Mouse (Mus musculus): ENCODE measurements at regions not wholly inside any gene's neighbourhood (a gene's known extent, or its start where the extent isn't known, plus 50 kb on each side); places are given as distances from the start of the nearest gene placed in this dataset.
A peak's percentile ranks its signal among the peaks of the same experiment; 100 is the strongest.
"Not testable (repeated sequence)": the region's sequence is repeated elsewhere in the genome, so short reads cannot be mapped to it uniquely, and the experiment has no call there.

DNA sequence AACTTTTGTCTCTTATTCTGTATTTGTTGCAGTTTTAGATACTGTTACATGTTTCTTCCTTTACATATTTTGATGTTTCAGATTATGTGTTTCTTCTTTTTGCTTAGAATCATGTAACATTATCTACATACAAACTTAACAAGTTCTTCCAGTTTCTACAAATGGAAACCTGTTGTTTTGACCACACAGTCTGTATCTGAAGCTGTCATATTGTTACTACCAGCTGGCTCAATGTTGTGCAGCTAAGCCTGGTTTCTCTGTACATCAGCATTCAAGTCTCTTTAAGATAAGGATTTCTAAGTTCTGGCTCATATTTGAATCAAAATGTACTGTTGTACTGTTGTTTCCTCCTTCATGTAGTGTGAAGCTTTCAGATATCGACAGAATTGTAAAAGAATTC lies 65.4 kb upstream of the Vps41 start:
- H3K9me3 ChIP-seq (replicated peaks) = no peaks in the 10 kb centered on the region
- H3K9ac ChIP-seq = no peak overlapping the region
- no peaks in the 10 kb centered on the region for H3K27me3 ChIP-seq
- H3K4me2 ChIP-seq = no peak overlapping the region
- ATAC-seq = no peak
- H3K4me3 ChIP-seq = no peak overlapping the region
- no peak overlapping the region for H3K27ac ChIP-seq
- WGBS = 83% methylated on average over 1 of the region's 1 CpGs
- H3K4me1 ChIP-seq = no peaks in the 10 kb centered on the region
- no peaks in the 10 kb centered on the region for H3K36me3 ChIP-seq (ENCODE audit: poor library complexity, severe bottlenecking)

DNA sequence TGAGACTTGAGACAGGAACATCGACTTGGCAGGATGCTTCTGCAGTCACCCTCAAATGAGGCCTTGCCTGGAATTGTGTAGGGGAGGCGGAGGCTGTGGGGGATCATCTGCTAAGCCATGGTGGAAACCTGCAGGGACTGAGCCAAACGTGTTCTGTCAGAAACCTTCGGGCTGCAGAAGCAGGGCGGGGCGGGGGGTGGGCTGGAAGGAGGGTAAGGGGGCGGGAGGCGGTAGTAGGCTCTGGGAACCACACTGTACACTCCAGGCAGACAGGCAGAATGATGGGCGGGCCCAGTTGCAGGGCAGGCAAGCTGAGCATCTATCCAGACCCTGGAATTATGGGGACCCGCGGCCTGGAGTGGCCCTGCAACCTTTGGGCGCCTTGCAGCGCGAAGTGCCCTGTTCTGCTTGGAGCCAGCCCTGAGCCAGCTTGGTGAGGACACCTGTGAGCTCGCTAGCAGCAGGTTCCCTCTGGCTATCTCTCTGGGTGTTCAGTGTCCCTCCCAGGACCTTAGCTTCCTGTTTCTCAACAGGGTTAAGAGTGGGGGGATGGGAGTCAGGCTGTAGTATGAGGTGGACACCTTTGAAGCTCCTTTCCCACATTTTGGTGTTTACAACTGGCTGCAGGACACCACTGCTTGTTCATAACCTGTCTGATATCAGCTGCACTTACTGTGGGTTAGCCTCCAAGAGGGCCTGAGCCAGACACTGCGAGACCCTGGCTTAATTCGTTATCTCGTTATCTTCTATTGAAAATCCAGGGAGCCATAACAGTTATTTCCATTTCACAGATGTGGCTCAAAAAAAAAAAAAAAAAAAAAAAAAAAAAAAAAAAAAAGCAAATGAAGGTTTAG lies 102.1 kb upstream of the Vps41 start:
- Histone ChIP-seq H3K4me3 (no peak overlapping the region), H3K4me1 (peaks cover 7% of the 10 kb centered on the region), H3K27me3 (no peaks in the 10 kb centered on the region), H3K27ac (no peak overlapping the region), H3K4me2 (peak overlapping the region; percentile 46), H3K9ac (0 out of 2 replicates have a peak overlapping the region, but pooled peaks have one; percentile 8), H3K36me3 (ENCODE audit: poor library complexity, severe bottlenecking) (no peaks in the 10 kb centered on the region), H3K9me3 (replicated peaks) (no peaks in the 10 kb centered on the region)
- peak; percentile 83 for ATAC-seq
- 18% methylated on average over 18 of the region's 18 CpGs for WGBS

- Histone ChIP-seq H3K4me2 (peak overlapping the region; percentile 17; the same call in 1 of the 2 replicates), H3K9me3 (replicated peaks) (no peaks in the 10 kb centered on the region), H3K27me3 (no peaks in the 10 kb centered on the region), H3K4me3 (no peak overlapping the region), H3K36me3 (ENCODE audit: poor library complexity, severe bottlenecking) (no peaks in the 10 kb centered on the region), H3K9ac (no peak overlapping the region), H3K4me1 (peaks cover under 1% of the 10 kb centered on the region), H3K27ac (no peak overlapping the region)
- 39% methylated on average over 19 of the region's 19 CpGs for whole genome bisulfite sequencing
- ATAC-seq = 0 out of 2 replicates have a peak, but pooled peaks have one; percentile 53
These were observed 136.2 kb upstream of the Vps41 start for GRCm38 (mm10) chr13:18580718-18581550.

DNA sequence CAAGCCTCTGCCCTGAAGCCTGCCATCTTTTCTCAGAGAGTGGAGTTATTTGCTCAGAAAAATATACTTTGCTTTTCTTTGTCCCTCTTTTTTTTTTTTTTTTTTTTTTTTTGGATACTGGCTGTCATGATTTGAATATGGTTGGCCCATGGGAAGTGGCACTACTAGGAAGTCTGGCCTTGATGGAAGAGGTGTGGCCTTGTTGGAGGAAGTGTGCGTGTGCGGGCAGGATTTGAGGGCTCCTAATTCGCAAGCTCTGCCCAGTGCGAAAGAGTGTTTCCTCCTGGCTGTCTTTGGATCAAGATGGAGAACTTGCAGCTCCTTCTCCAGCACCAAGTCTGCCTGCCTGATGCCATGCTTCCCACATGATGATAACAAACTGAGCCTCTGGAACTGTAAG lies 141.1 kb upstream of the Vps41 start:
- no peaks in the 10 kb centered on the region for H3K36me3 ChIP-seq (ENCODE audit: poor library complexity, severe bottlenecking)
- H3K4me1 ChIP-seq = peaks cover 8% of the 10 kb centered on the region
- no peaks in the 10 kb centered on the region for H3K27me3 ChIP-seq
- ATAC-seq = no peak
- 66% methylated on average over 4 of the region's 4 CpGs for WGBS
- H3K4me2 ChIP-seq = no peak overlapping the region
- no peak overlapping the region for H3K4me3 ChIP-seq
- H3K9ac ChIP-seq = no peak overlapping the region
- H3K27ac ChIP-seq = no peak overlapping the region
- H3K9me3 ChIP-seq (replicated peaks) = no peaks in the 10 kb centered on the region

- Histone ChIP-seq H3K27me3 (no peaks in the 10 kb centered on the region), H3K4me1 (peaks cover 8% of the 10 kb centered on the region), H3K9me3 (replicated peaks) (no peaks in the 10 kb centered on the region), H3K36me3 (ENCODE audit: poor library complexity, severe bottlenecking) (no peaks in the 10 kb centered on the region), H3K4me3 (no peak overlapping the region), H3K4me2 (no peak overlapping the region), H3K9ac (no peak overlapping the region), H3K27ac (no peak overlapping the region)
- 3% methylated on average over 5 of the region's 5 CpGs for WGBS
- ATAC-seq = peak; percentile 33; the same call in 1 of the 2 replicates
These were observed 141.5 kb upstream of the Vps41 start for GRCm38 (mm10) chr13:18575599-18575998.

- H3K27me3 ChIP-seq; H3K9ac ChIP-seq; H3K4me1 ChIP-seq; ATAC-seq; H3K4me3 ChIP-seq; H3K9me3 ChIP-seq (replicated peaks); H3K36me3 ChIP-seq (ENCODE audit: poor library complexity, severe bottlenecking); H3K4me2 ChIP-seq; H3K27ac ChIP-seq: not testable (repeated sequence)
- WGBS = 90% methylated on average over 4 of the region's 4 CpGs
These were observed 144.5 kb upstream of the Pou6f2 start for GRCm38 (mm10) chr13:18542032-18542431.

GRCm38 (mm10) chr13:18530509-18530908 lies 133.0 kb upstream of the Pou6f2 start:
- Histone ChIP-seq H3K36me3 (ENCODE audit: poor library complexity, severe bottlenecking) (no peaks in the 10 kb centered on the region), H3K27me3 (no peaks in the 10 kb centered on the region), H3K4me1 (no peaks in the 10 kb centered on the region), H3K9ac (no peak overlapping the region), H3K27ac (no peak overlapping the region), H3K4me3 (no peak overlapping the region), H3K9me3 (replicated peaks) (no peaks in the 10 kb centered on the region), H3K4me2 (no peak overlapping the region)
- ATAC-seq = no peak
- WGBS = 53% methylated on average over 1 of the region's 1 CpGs

DNA sequence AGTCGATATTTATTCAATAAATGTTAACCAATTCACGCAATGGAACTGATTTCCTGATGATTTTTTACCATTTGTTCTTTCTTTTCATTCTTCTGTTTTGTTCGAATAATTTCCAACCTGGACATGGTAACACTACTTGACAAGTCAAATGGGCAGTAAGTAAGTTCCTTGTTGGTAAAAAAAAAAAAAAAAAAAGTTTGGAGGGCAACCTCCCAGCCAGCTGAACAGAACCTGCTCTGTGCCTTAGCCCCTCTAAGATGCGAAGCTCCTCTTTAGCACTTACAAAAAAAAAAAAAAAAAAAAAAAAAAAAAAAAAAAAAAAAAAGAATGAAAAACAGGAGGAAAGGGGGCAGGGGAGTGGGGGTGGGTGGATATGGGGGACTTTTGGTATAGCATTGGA lies 100.7 kb upstream of the Pou6f2 start:
- peaks cover 7% of the 10 kb centered on the region; the same call in 1 of the 2 replicates for H3K9me3 ChIP-seq (replicated peaks)
- peaks cover 7% of the 10 kb centered on the region; the same call in 1 of the 2 replicates for H3K4me1 ChIP-seq
- no peaks in the 10 kb centered on the region for H3K36me3 ChIP-seq (ENCODE audit: poor library complexity, severe bottlenecking)
- no peak overlapping the region for H3K9ac ChIP-seq
- H3K4me2 ChIP-seq = peak overlapping the region; percentile 45
- ATAC-seq = no peak
- H3K4me3 ChIP-seq = peak overlapping the region; percentile 10; the same call in 1 of the 2 replicates
- 19% methylated on average over 4 of the region's 4 CpGs for WGBS
- H3K27me3 ChIP-seq = 0 out of 2 replicates have a peak, but pooled peaks cover 7% of the 10 kb centered on the region
- no peak overlapping the region for H3K27ac ChIP-seq

DNA sequence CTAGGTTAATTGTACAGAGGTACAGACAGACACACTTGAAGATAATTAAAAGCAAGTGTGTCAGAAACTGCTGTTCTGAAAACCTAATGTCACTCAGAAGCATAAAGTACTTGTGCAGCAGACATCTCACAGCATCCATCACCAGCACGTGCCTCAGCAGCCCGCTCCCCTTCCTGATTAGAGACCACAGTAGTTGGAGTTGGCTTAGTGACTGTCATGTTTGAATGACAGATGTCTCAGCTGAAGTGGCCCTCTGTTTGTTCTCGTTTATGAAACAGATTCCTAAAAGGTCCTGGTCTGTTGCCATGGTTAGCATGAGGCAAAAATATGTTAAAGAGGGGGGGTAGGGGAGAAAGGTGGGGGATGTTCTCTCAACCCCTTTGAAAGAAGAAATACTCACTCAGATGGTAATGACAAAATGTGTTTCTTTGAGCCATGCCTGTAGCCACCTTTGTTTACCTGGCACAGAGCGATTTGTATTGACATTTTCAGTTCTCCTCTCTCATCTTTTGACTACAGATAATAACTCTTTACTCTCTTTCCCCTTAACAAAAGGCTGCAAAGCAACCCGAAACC lies 100.2 kb upstream of the Pou6f2 start:
- 10% methylated on average over 5 of the region's 5 CpGs for WGBS
- H3K27ac ChIP-seq = no peak overlapping the region
- H3K9me3 ChIP-seq (replicated peaks) = peaks cover 7% of the 10 kb centered on the region; the same call in 1 of the 2 replicates
- H3K27me3 ChIP-seq = 0 out of 2 replicates have a peak, but pooled peaks cover 7% of the 10 kb centered on the region
- ATAC-seq = peak; percentile 73
- peak overlapping the region; percentile 10; the same call in 1 of the 2 replicates for H3K4me3 ChIP-seq
- H3K9ac ChIP-seq = no peak overlapping the region
- peaks cover 7% of the 10 kb centered on the region; the same call in 1 of the 2 replicates for H3K4me1 ChIP-seq
- peak overlapping the region; percentile 45 for H3K4me2 ChIP-seq
- no peaks in the 10 kb centered on the region for H3K36me3 ChIP-seq (ENCODE audit: poor library complexity, severe bottlenecking)

GRCm38 (mm10) chr13:18495021-18495811 lies 97.7 kb upstream of the Pou6f2 start:
- Histone ChIP-seq H3K4me1 (peaks cover 7% of the 10 kb centered on the region; the same call in 1 of the 2 replicates), H3K9ac (no peak overlapping the region), H3K9me3 (replicated peaks) (no peaks in the 10 kb centered on the region), H3K27ac (no peak overlapping the region), H3K27me3 (0 out of 2 replicates have a peak, but pooled peaks cover 7% of the 10 kb centered on the region), H3K4me3 (no peak overlapping the region), H3K4me2 (no peak overlapping the region), H3K36me3 (ENCODE audit: poor library complexity, severe bottlenecking) (no peaks in the 10 kb centered on the region)
- no peak for ATAC-seq
- 65% methylated on average over 10 of the region's 10 CpGs for WGBS

DNA sequence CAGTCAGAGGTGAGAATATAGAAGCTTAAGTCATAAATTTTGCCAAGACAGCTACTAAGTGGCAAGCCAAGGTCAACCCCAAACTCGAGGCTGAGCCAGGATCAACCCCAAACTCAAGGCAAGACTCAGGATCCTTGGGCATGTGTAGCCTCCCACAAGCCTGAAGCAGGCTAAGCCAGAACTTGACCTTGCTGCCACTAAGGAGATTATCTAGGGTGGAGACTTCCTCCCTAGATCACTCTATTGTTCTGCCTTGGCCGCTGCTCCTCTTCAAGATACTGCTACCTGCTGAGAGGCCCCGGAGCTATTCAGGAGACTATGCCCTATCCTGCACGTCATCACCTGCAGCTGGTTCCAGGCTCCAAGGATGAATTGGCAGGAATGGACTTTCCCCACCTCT lies 88.3 kb upstream of the Pou6f2 start:
- H3K27ac ChIP-seq; H3K4me2 ChIP-seq; H3K9ac ChIP-seq; H3K4me1 ChIP-seq; H3K9me3 ChIP-seq (replicated peaks); ATAC-seq; H3K36me3 ChIP-seq (ENCODE audit: poor library complexity, severe bottlenecking); H3K4me3 ChIP-seq; H3K27me3 ChIP-seq: not testable (repeated sequence)
- WGBS = 23% methylated on average over 4 of the region's 4 CpGs

Measured in forebrain, embryonic 13.5 days (tissue).